Mouse (Mus musculus): ENCODE results near the gene Ccdc106. TPM values are rescaled to one million over a fixed set of nuclear protein-coding genes. Genes with fewer than 3 reads are reported as not detected.

Gene Ccdc106
- polyA plus RNA-seq, 1 experiment from 2014 or later = 1.9 TPM

GRCm38 (mm10) chr7:5052931-5053343, 32.6 kb downstream of the Ccdc106 start:
- 7% methylated on average over 43 of the region's 45 CpGs for WGBS
- H3K9ac ChIP-seq (ENCODE audit: low read length) = peak overlapping the region; percentile 57; the same call in 1 of the 2 replicates

GRCm38 (mm10) chr7:5053456-5054179, 33.3 kb downstream of the Ccdc106 start:
- peak overlapping the region; percentile 36 to 77 for H3K4me3 ChIP-seq (ENCODE audit: control insufficient read depth in 1 of 2, insufficient read depth in 1 of 2, low read depth in 1 of 2, low read length in 2 of 2)
- peaks cover 69% of the 10 kb centered on the region for H3K27me3 ChIP-seq (ENCODE audit: control insufficient read depth, insufficient read depth, low read length)
- peak overlapping the region; percentile 94 for H3K4me2 ChIP-seq (ENCODE audit: low read length)
- H3K4me1 ChIP-seq (ENCODE audit: control insufficient read depth in 2 of 2, insufficient read depth in 2 of 2, low read length in 2 of 2) = peaks cover 10 to 38% of the 10 kb centered on the region in 2 experiments
- H3K9me3 ChIP-seq (ENCODE audit: control insufficient read depth, low read length) = no peaks in the 10 kb centered on the region
- no peak for ATAC-seq (ENCODE audit: insufficient number of reproducible peaks, insufficient read depth, low FRiP score, low read depth)
- H3K9ac ChIP-seq (ENCODE audit: low read length) = peak overlapping the region; percentile 57; the same call in 1 of the 2 replicates
- H3K27ac ChIP-seq (replicated peaks in 1 of 2; ENCODE audit: control insufficient read depth in 1 of 2, insufficient read depth in 1 of 2, low read depth in 2 of 2, low read length in 2 of 2) = no peak overlapping the region
- H3K36me3 ChIP-seq (ENCODE audit: control insufficient read depth, insufficient read depth, low read length) = no peaks in the 10 kb centered on the region
- 11% methylated on average over 32 of the region's 32 CpGs for WGBS

More at GRCm38 (mm10) chr7:5052931-5053343, 32.6 kb downstream of the Ccdc106 start:
- ATAC-seq (ENCODE audit: insufficient number of reproducible peaks, insufficient read depth, low FRiP score, low read depth) = no peak
- Histone ChIP-seq H3K4me2 (ENCODE audit: low read length) (peak overlapping the region; percentile 94), H3K4me3 (ENCODE audit: control insufficient read depth in 1 of 2, insufficient read depth in 1 of 2, low read depth in 1 of 2, low read length in 2 of 2) (peak overlapping the region; percentile 21 to 77), H3K9me3 (ENCODE audit: control insufficient read depth, low read length) (no peaks in the 10 kb centered on the region), H3K36me3 (ENCODE audit: control insufficient read depth, insufficient read depth, low read length) (no peaks in the 10 kb centered on the region), H3K27me3 (ENCODE audit: control insufficient read depth, insufficient read depth, low read length) (peaks cover 62% of the 10 kb centered on the region), H3K4me1 (ENCODE audit: control insufficient read depth in 2 of 2, insufficient read depth in 2 of 2, low read length in 2 of 2) (peaks cover 10 to 38% of the 10 kb centered on the region in 2 experiments), H3K27ac (replicated peaks in 1 of 2; ENCODE audit: control insufficient read depth in 1 of 2, insufficient read depth in 1 of 2, low read depth in 2 of 2, low read length in 2 of 2) (no peak overlapping the region)

GRCm38 (mm10) chr7:5056651-5057263, 36.4 kb downstream of the Ccdc106 start:
- H3K4me1 ChIP-seq (ENCODE audit: control insufficient read depth in 2 of 2, insufficient read depth in 2 of 2, low read length in 2 of 2) = peaks cover 10 to 36% of the 10 kb centered on the region in 2 experiments
- H3K36me3 ChIP-seq (ENCODE audit: control insufficient read depth, insufficient read depth, low read length) = no peaks in the 10 kb centered on the region
- no peak for ATAC-seq (ENCODE audit: insufficient number of reproducible peaks, insufficient read depth, low FRiP score, low read depth)
- H3K27ac ChIP-seq (replicated peaks in 1 of 2; ENCODE audit: control insufficient read depth in 1 of 2, insufficient read depth in 1 of 2, low read depth in 2 of 2, low read length in 2 of 2) = no peak overlapping the region
- 3% methylated on average over 49 of the region's 55 CpGs for WGBS
- peaks cover 72% of the 10 kb centered on the region for H3K27me3 ChIP-seq (ENCODE audit: control insufficient read depth, insufficient read depth, low read length)
- peak overlapping the region; percentile 66 for H3K9ac ChIP-seq (ENCODE audit: low read length)
- H3K4me2 ChIP-seq (ENCODE audit: low read length) = peak overlapping the region; percentile 62
- H3K4me3 ChIP-seq (ENCODE audit: control insufficient read depth in 1 of 2, insufficient read depth in 1 of 2, low read depth in 1 of 2, low read length in 2 of 2) = peak overlapping the region; percentile 38 to 41
- no peaks in the 10 kb centered on the region for H3K9me3 ChIP-seq (ENCODE audit: control insufficient read depth, low read length)

GRCm38 (mm10) chr7:5057381-5057780, 37.0 kb downstream of the Ccdc106 start:
- Histone ChIP-seq H3K9ac (ENCODE audit: low read length) (peak overlapping the region; percentile 66; the same call in 1 of the 2 replicates), H3K4me1 (ENCODE audit: control insufficient read depth in 2 of 2, insufficient read depth in 2 of 2, low read length in 2 of 2) (peaks cover 9 to 30% of the 10 kb centered on the region in 2 experiments), H3K4me2 (ENCODE audit: low read length) (peak overlapping the region; percentile 62; the same call in 1 of the 2 replicates), H3K27ac (replicated peaks in 1 of 2; ENCODE audit: control insufficient read depth in 1 of 2, insufficient read depth in 1 of 2, low read depth in 2 of 2, low read length in 2 of 2) (no peak overlapping the region), H3K9me3 (ENCODE audit: control insufficient read depth, low read length) (no peaks in the 10 kb centered on the region), H3K36me3 (ENCODE audit: control insufficient read depth, insufficient read depth, low read length) (no peaks in the 10 kb centered on the region), H3K27me3 (ENCODE audit: control insufficient read depth, insufficient read depth, low read length) (peaks cover 66% of the 10 kb centered on the region), H3K4me3 (ENCODE audit: control insufficient read depth in 1 of 2, insufficient read depth in 1 of 2, low read depth in 1 of 2, low read length in 2 of 2) (peak overlapping the region; percentile 38 to 41; a peak in 3 of 4 replicates)
- no peak for ATAC-seq (ENCODE audit: insufficient number of reproducible peaks, insufficient read depth, low FRiP score, low read depth)
- WGBS = 31% methylated on average over 8 of the region's 8 CpGs

GRCm38 (mm10) chr7:5057804-5058203, 37.5 kb downstream of the Ccdc106 start:
- no peak overlapping the region for H3K9ac ChIP-seq (ENCODE audit: low read length)
- ATAC-seq (ENCODE audit: insufficient number of reproducible peaks, insufficient read depth, low FRiP score, low read depth) = no peak
- WGBS = 32% methylated on average over 11 of the region's 11 CpGs
- no peak overlapping the region for H3K4me2 ChIP-seq (ENCODE audit: low read length)
- H3K27ac ChIP-seq (replicated peaks in 1 of 2; ENCODE audit: control insufficient read depth in 1 of 2, insufficient read depth in 1 of 2, low read depth in 2 of 2, low read length in 2 of 2) = no peak overlapping the region
- no peak overlapping the region for H3K4me3 ChIP-seq (ENCODE audit: control insufficient read depth in 1 of 2, insufficient read depth in 1 of 2, low read depth in 1 of 2, low read length in 2 of 2)
- peaks cover 61% of the 10 kb centered on the region for H3K27me3 ChIP-seq (ENCODE audit: control insufficient read depth, insufficient read depth, low read length)
- peaks cover 8 to 25% of the 10 kb centered on the region in 2 experiments; a peak in 3 of 4 replicates for H3K4me1 ChIP-seq (ENCODE audit: control insufficient read depth in 2 of 2, insufficient read depth in 2 of 2, low read length in 2 of 2)
- H3K36me3 ChIP-seq (ENCODE audit: control insufficient read depth, insufficient read depth, low read length) = no peaks in the 10 kb centered on the region
- no peaks in the 10 kb centered on the region for H3K9me3 ChIP-seq (ENCODE audit: control insufficient read depth, low read length)

- no peaks in the 10 kb centered on the region for H3K36me3 ChIP-seq (ENCODE audit: control insufficient read depth, insufficient read depth, low read length)
- no peak overlapping the region for H3K27ac ChIP-seq (replicated peaks in 1 of 2; ENCODE audit: control insufficient read depth in 1 of 2, insufficient read depth in 1 of 2, low read depth in 2 of 2, low read length in 2 of 2)
- H3K4me1 ChIP-seq (ENCODE audit: control insufficient read depth in 2 of 2, insufficient read depth in 2 of 2, low read length in 2 of 2) = peaks cover 7 to 24% of the 10 kb centered on the region in 2 experiments; a peak in 3 of 4 replicates
- H3K9ac ChIP-seq (ENCODE audit: low read length) = no peak overlapping the region
- H3K27me3 ChIP-seq (ENCODE audit: control insufficient read depth, insufficient read depth, low read length) = peaks cover 53% of the 10 kb centered on the region
- H3K4me3 ChIP-seq (ENCODE audit: control insufficient read depth in 1 of 2, insufficient read depth in 1 of 2, low read depth in 1 of 2, low read length in 2 of 2) = no peak overlapping the region
- no peaks in the 10 kb centered on the region for H3K9me3 ChIP-seq (ENCODE audit: control insufficient read depth, low read length)
- no peak overlapping the region for H3K4me2 ChIP-seq (ENCODE audit: low read length)
- ATAC-seq (ENCODE audit: insufficient number of reproducible peaks, insufficient read depth, low FRiP score, low read depth) = no peak
- WGBS = 68% methylated on average over 1 of the region's 1 CpGs
Measured at GRCm38 (mm10) chr7:5058631-5059030, 38.3 kb downstream of the Ccdc106 start.

GRCm38 (mm10) chr7:5059421-5059820, 39.1 kb downstream of the Ccdc106 start:
- Histone ChIP-seq H3K27ac (replicated peaks in 1 of 2; ENCODE audit: control insufficient read depth in 1 of 2, insufficient read depth in 1 of 2, low read depth in 2 of 2, low read length in 2 of 2) (no peak overlapping the region), H3K36me3 (ENCODE audit: control insufficient read depth, insufficient read depth, low read length) (peaks cover 4% of the 10 kb centered on the region), H3K4me3 (ENCODE audit: control insufficient read depth in 1 of 2, insufficient read depth in 1 of 2, low read depth in 1 of 2, low read length in 2 of 2) (no peak overlapping the region), H3K9ac (ENCODE audit: low read length) (no peak overlapping the region), H3K27me3 (ENCODE audit: control insufficient read depth, insufficient read depth, low read length) (peaks cover 45% of the 10 kb centered on the region), H3K9me3 (ENCODE audit: control insufficient read depth, low read length) (no peaks in the 10 kb centered on the region), H3K4me1 (ENCODE audit: control insufficient read depth in 2 of 2, insufficient read depth in 2 of 2, low read length in 2 of 2) (peaks cover 5 to 26% of the 10 kb centered on the region in 2 experiments; a peak in 3 of 4 replicates), H3K4me2 (ENCODE audit: low read length) (peak overlapping the region; percentile 98; the same call in 1 of the 2 replicates)
- ATAC-seq (ENCODE audit: insufficient number of reproducible peaks, insufficient read depth, low FRiP score, low read depth) = no peak
- 88% methylated on average over 12 of the region's 12 CpGs for WGBS

Measured in heart, embryonic 14.5 days (tissue).